Mouse (Mus musculus): ENCODE data around the gene Pcif1. TPM values are rescaled to one million over a fixed set of nuclear protein-coding genes. Genes with fewer than 3 reads are reported as not detected.

The Pcif1 gene
- 117 TPM for total RNA-seq (2023)

GRCm38 (mm10) chr2:164879228-164879567 lies at the start of gene Pcif1:
Gene Pcif1, plus strand, starts transcription at chr2:164879304.

GRCm38 (mm10) chr2:164832748-164833301 lies 46.3 kb upstream of the Pcif1 start, which contains the start of gene Ctsa:
Gene Ctsa, plus strand, starts transcription at chr2:164832873.

GRCm38 (mm10) chr2:164833314-164833959 lies 45.7 kb upstream of the Pcif1 start, which contains the start of gene Neurl2:
Gene Neurl2, minus strand, starts transcription at chr2:164833456.

GRCm38 (mm10) chr2:164857101-164857821 lies 21.8 kb upstream of the Pcif1 start, which contains the start of gene Pltp:
Gene Pltp, minus strand, starts transcription at chr2:164857711.

GRCm38 (mm10) chr2:164911086-164912048 lies 32.3 kb downstream of the Pcif1 start, which contains the start of gene Zfp335:
Gene Zfp335, minus strand, starts transcription at chr2:164911757.

GRCm38 (mm10) chr2:164940140-164940830 lies 61.2 kb downstream of the Pcif1 start, which contains the start of gene Mmp9:
Gene Mmp9, plus strand, starts transcription at chr2:164940780.

Other genes with a start within 250 kb of the Pcif1 start
- gene Wfdc16, start 240.5 kb upstream of the Pcif1 start, total RNA-seq (2023) = not detected
- gene Wfdc10, start 223.3 kb upstream of the Pcif1 start, total RNA-seq (2023) = not detected
- gene Wfdc9, start 222.7 kb upstream of the Pcif1 start, total RNA-seq (2023) = not detected
- gene Wfdc11, start 205.2 kb upstream of the Pcif1 start, total RNA-seq (2023) = not detected
- not detected for gene Wfdc13, start 194.2 kb upstream of the Pcif1 start, total RNA-seq (2023)
- gene Spint4, start 180.8 kb upstream of the Pcif1 start, total RNA-seq (2023) = not detected
- not detected for gene Spint5, start 164.0 kb upstream of the Pcif1 start, total RNA-seq (2023)
- gene Wfdc3, start 133.4 kb upstream of the Pcif1 start, total RNA-seq (2023) = not detected
- 43.0 TPM for gene Dnttip1, start 133.3 kb upstream of the Pcif1 start, total RNA-seq (2023)
- not detected for gene Ube2c, start 109.4 kb upstream of the Pcif1 start, total RNA-seq (2023)
- not detected for gene Tnnc2, start 99.3 kb upstream of the Pcif1 start, total RNA-seq (2023)
- 0.70 TPM for gene Snx21, start 93.5 kb upstream of the Pcif1 start, total RNA-seq (2023)
- gene Acot8, start 74.4 kb upstream of the Pcif1 start, total RNA-seq (2023) = 60.3 TPM
- 3.5 TPM for gene Zswim3, start 74.2 kb upstream of the Pcif1 start, total RNA-seq (2023)
- 7.7 TPM for gene Zswim1, start 56.6 kb upstream of the Pcif1 start, total RNA-seq (2023)
- not detected for gene Spata25, start 50.8 kb upstream of the Pcif1 start, total RNA-seq (2023)
- gene Ctsa, start 46.4 kb upstream of the Pcif1 start, total RNA-seq (2023) = 133 TPM
- 1.7 TPM for gene Neurl2, start 45.8 kb upstream of the Pcif1 start, total RNA-seq (2023)
- gene Pltp, start 21.6 kb upstream of the Pcif1 start, total RNA-seq (2023) = 5.5 TPM
- gene Zfp335, start 32.5 kb downstream of the Pcif1 start, total RNA-seq (2023) = 54.1 TPM
- 1.3 TPM for gene Mmp9, start 61.5 kb downstream of the Pcif1 start, total RNA-seq (2023)
- gene Slc12a5, start 81.5 kb downstream of the Pcif1 start, total RNA-seq (2023) = 0.46 TPM
- gene Ncoa5, start 155.6 kb downstream of the Pcif1 start, total RNA-seq (2023) = 44.8 TPM
- gene Cd40, start 176.3 kb downstream of the Pcif1 start, total RNA-seq (2023) = 11.4 TPM
- not detected for gene 1700025C18Rik, start 211.4 kb downstream of the Pcif1 start, total RNA-seq (2023)